Mouse (Mus musculus): Measurements from ENCODE around the gene Srd5a1.

- TF ChIP-seq POLR2A (IDR thresholded peaks at IDR 0.05; ENCODE audit: borderline replicate concordance, low read depth, low read length) = no peak
- no peak for TF ChIP-seq CTCF (IDR thresholded peaks at IDR 0.05; ENCODE audit: low read depth, low read length)
Measured at GRCm38 (mm10) chr13:69536021-69536420, 75.2 kb downstream of the Srd5a1 start.

Measured in bone marrow macrophage, adult 2 months (primary cell).